In genomic region chr1:134078061-134078795, GRCm38 (mm10) we compare ENCODE assay signal across 8 mouse cellular contexts. TPM values are rescaled to one million over a fixed set of nuclear protein-coding genes. Genes with fewer than 3 reads are reported as not detected.
A peak's percentile ranks its signal among the peaks of the same experiment; 100 is the strongest.
DNase-seq lines count a peak whose midpoint lies in the region; ATAC-seq and TF ChIP-seq lines count a peak whose summit lies in the region.

No protein-coding gene starts in this region.

- no peaks in the 10 kb centered on the region for H3K9me3 ChIP-seq in ES-Bruce4 (replicated peaks; ENCODE audit: control insufficient read depth, insufficient read depth, low read length, poor library complexity, severe bottlenecking)
- H3K9me3 ChIP-seq in embryonic facial prominence, embryonic 13.5 days = no peaks in the 10 kb centered on the region
- H3K9me3 ChIP-seq in hindbrain, embryonic 16.5 days (ENCODE audit: control insufficient read depth, low read length) = no peaks in the 10 kb centered on the region
- no peaks in the 10 kb centered on the region for H3K9me3 ChIP-seq in liver, embryonic 15.5 days (replicated peaks)
- no peaks in the 10 kb centered on the region for H3K9me3 ChIP-seq in neural tube, embryonic 13.5 days

- peak overlapping the region; percentile 84 for H3K4me2 ChIP-seq in embryonic facial prominence, embryonic 13.5 days
- peak overlapping the region; percentile 76 for H3K4me2 ChIP-seq in hindbrain, embryonic 16.5 days (ENCODE audit: low read length)
- H3K4me2 ChIP-seq in liver, embryonic 15.5 days = peak overlapping the region; percentile 90
- H3K4me2 ChIP-seq in neural tube, embryonic 13.5 days = peak overlapping the region; percentile 66

- H3K36me3 ChIP-seq in ES-Bruce4 (ENCODE audit: control insufficient read depth, insufficient read depth, low read length, poor library complexity, severe bottlenecking) = peaks cover 30% of the 10 kb centered on the region
- peaks cover 13% of the 10 kb centered on the region; the same call in 1 of the 2 replicates for H3K36me3 ChIP-seq in embryonic facial prominence, embryonic 13.5 days
- H3K36me3 ChIP-seq in hindbrain, embryonic 16.5 days (ENCODE audit: control insufficient read depth, insufficient read depth, low read length) = no peaks in the 10 kb centered on the region
- H3K36me3 ChIP-seq in liver, embryonic 15.5 days (replicated peaks) = peaks cover 40% of the 10 kb centered on the region
- 0 out of 2 replicates have a peak, but pooled peaks cover 13% of the 10 kb centered on the region for H3K36me3 ChIP-seq in neural tube, embryonic 13.5 days

- WGBS in embryonic facial prominence, embryonic 13.5 days = 13% methylated on average over 19 of the region's 19 CpGs
- 5% methylated on average over 19 of the region's 19 CpGs for WGBS in hindbrain, embryonic 16.5 days
- 3% methylated on average over 19 of the region's 19 CpGs for WGBS in liver, embryonic 15.5 days (ENCODE audit: insufficient replicate concordance)
- WGBS in neural tube, embryonic 13.5 days = 6% methylated on average over 19 of the region's 19 CpGs

- intact Hi-C loops in gastrocnemius, postnatal 36 days (cut with DNase I) = loop anchor here (2.0 kb wide), 1 partner anchor 15 kb away; no protein-coding TSS in a partner anchor

- H3K4me1 ChIP-seq in ES-Bruce4 (ENCODE audit: control insufficient read depth, insufficient read depth, low read length) = peaks cover 4% of the 10 kb centered on the region
- H3K4me1 ChIP-seq in embryonic facial prominence, embryonic 13.5 days = peaks cover 51% of the 10 kb centered on the region
- peaks cover 32% of the 10 kb centered on the region for H3K4me1 ChIP-seq in hindbrain, embryonic 16.5 days (ENCODE audit: control insufficient read depth, insufficient read depth, low read depth, low read length)
- H3K4me1 ChIP-seq in liver, embryonic 15.5 days (replicated peaks) = peaks cover 85% of the 10 kb centered on the region
- peaks cover 71% of the 10 kb centered on the region for H3K4me1 ChIP-seq in neural tube, embryonic 13.5 days (replicated peaks)

- H3K4me3 ChIP-seq in ES-Bruce4 (ENCODE audit: low read depth, low read length) = peak overlapping the region; percentile 86
- peak overlapping the region; percentile 66 for H3K4me3 ChIP-seq in embryonic facial prominence, embryonic 13.5 days
- peak overlapping the region; percentile 70 for H3K4me3 ChIP-seq in hindbrain, embryonic 16.5 days (ENCODE audit: low read length)
- H3K4me3 ChIP-seq in liver, embryonic 15.5 days (replicated peaks) = peak overlapping the region; percentile 84
- peak overlapping the region; percentile 78 for H3K4me3 ChIP-seq in neural tube, embryonic 13.5 days

- ATAC-seq in embryonic facial prominence, embryonic 13.5 days (ENCODE audit: insufficient number of reproducible peaks, insufficient read depth, low FRiP score, low TSS enrichment, low read depth) = no peak
- ATAC-seq in hindbrain, embryonic 16.5 days = no peak; the same call in 1 of the 2 replicates
- peak; percentile 57 for ATAC-seq in liver, embryonic 15.5 days (ENCODE audit: insufficient read depth)
- ATAC-seq in neural tube, embryonic 13.5 days (ENCODE audit: low read depth) = peak; percentile 14; the same call in 1 of the 2 replicates

- no peaks in the 10 kb centered on the region for H3K27me3 ChIP-seq in ES-Bruce4 (ENCODE audit: control insufficient read depth, insufficient read depth, low read length, poor library complexity, severe bottlenecking)
- no peaks in the 10 kb centered on the region for H3K27me3 ChIP-seq in embryonic facial prominence, embryonic 13.5 days
- no peaks in the 10 kb centered on the region for H3K27me3 ChIP-seq in hindbrain, embryonic 16.5 days (replicated peaks; ENCODE audit: control insufficient read depth, insufficient read depth, low read length)
- H3K27me3 ChIP-seq in liver, embryonic 15.5 days = no peaks in the 10 kb centered on the region
- H3K27me3 ChIP-seq in neural tube, embryonic 13.5 days = no peaks in the 10 kb centered on the region

- peak; percentile 28 for DNase-seq in gastrocnemius, postnatal 10 days
- DNase-seq in gastrocnemius, postnatal 36 days = no peak
- DNase-seq in embryo, embryonic 10 days (ENCODE audit: low spot score) = no peak

- H3K27ac ChIP-seq in ES-Bruce4 (ENCODE audit: insufficient read depth, low read length) = no peak overlapping the region
- H3K27ac ChIP-seq in embryonic facial prominence, embryonic 13.5 days = 0 out of 2 replicates have a peak overlapping the region, but pooled peaks have one; percentile 48
- peak overlapping the region; percentile 75 for H3K27ac ChIP-seq in hindbrain, embryonic 16.5 days (ENCODE audit: low read depth, low read length)
- peak overlapping the region; percentile 98 for H3K27ac ChIP-seq in liver, embryonic 15.5 days (replicated peaks)
- H3K27ac ChIP-seq in neural tube, embryonic 13.5 days (replicated peaks) = peak overlapping the region; percentile 85

- TF ChIP-seq CTCF in ES-Bruce4 (IDR thresholded peaks at IDR 0.05; ENCODE audit: low read depth, low read length) = no peak

- H3K9ac ChIP-seq in ES-Bruce4 (ENCODE audit: low read depth, poor library complexity, severe bottlenecking) = peak overlapping the region; percentile 94
- H3K9ac ChIP-seq in embryonic facial prominence, embryonic 13.5 days = peak overlapping the region; percentile 85
- peak overlapping the region; percentile 80 for H3K9ac ChIP-seq in hindbrain, embryonic 16.5 days (ENCODE audit: low read depth, low read length)
- peak overlapping the region; percentile 95 for H3K9ac ChIP-seq in liver, embryonic 15.5 days
- peak overlapping the region; percentile 92 for H3K9ac ChIP-seq in neural tube, embryonic 13.5 days

- no peak for TF ChIP-seq POLR2A in ES-Bruce4 (IDR thresholded peaks at IDR 0.05; ENCODE audit: insufficient read depth, low read length)

- TF ChIP-seq EP300 in ES-Bruce4 (IDR thresholded peaks at IDR 0.05; ENCODE audit: insufficient read depth, low read depth, low read length) = no peak

RNA-seq across cellular contexts. Expression of gene Btg2, which starts 0.7 kb away (rescaled TPM):
- 10 to 100 TPM; 25.0 to 30.4 TPM for total RNA-seq in gastrocnemius, postnatal 10 days (2021)
- total RNA-seq in gastrocnemius, postnatal 36 days (2021) = 10 to 100 TPM; 31.5 to 54.9 TPM
- polyA plus RNA-seq in ES-Bruce4 (2011; ENCODE audit: insufficient read depth, insufficient read length, low read depth, missing spikeins) = 109 and 112 TPM in 2 replicates
- 21.2 and 24.2 TPM in 2 replicates for polyA plus RNA-seq in embryonic facial prominence, embryonic 13.5 days (2015; fragmentation: Nextera tagmentation; extraction: Ambion mirVana)
- 28.0 and 28.5 TPM in 2 replicates for polyA plus RNA-seq in hindbrain, embryonic 16.5 days (2015; fragmentation: Nextera tagmentation; extraction: Ambion mirVana)
- 103 and 108 TPM in 2 replicates for polyA plus RNA-seq in liver, embryonic 15.5 days (2015; fragmentation: Nextera tagmentation; extraction: Ambion mirVana)
- polyA plus RNA-seq in neural tube, embryonic 13.5 days (2015; fragmentation: Nextera tagmentation; extraction: Ambion mirVana) = 49.0 and 55.3 TPM in 2 replicates

RNA-seq across cellular contexts. Expression of gene Chit1, which starts 32.8 kb away (rescaled TPM):
- total RNA-seq in gastrocnemius, postnatal 10 days (2021) = under 1 TPM in 1 of 2 experiments, not detected in 1; 0.16 TPM
- total RNA-seq in gastrocnemius, postnatal 36 days (2021) = not detected
- not detected in 2 replicates for polyA plus RNA-seq in ES-Bruce4 (2011; ENCODE audit: insufficient read depth, insufficient read length, low read depth, missing spikeins)
- not detected in 2 replicates for polyA plus RNA-seq in embryonic facial prominence, embryonic 13.5 days (2015; fragmentation: Nextera tagmentation; extraction: Ambion mirVana)
- 0.15 and 0.73 TPM in 2 replicates for polyA plus RNA-seq in hindbrain, embryonic 16.5 days (2015; fragmentation: Nextera tagmentation; extraction: Ambion mirVana)
- 0.07 and 0.20 TPM in 2 replicates for polyA plus RNA-seq in liver, embryonic 15.5 days (2015; fragmentation: Nextera tagmentation; extraction: Ambion mirVana)
- 0.45 and 0.81 TPM in 2 replicates for polyA plus RNA-seq in neural tube, embryonic 13.5 days (2015; fragmentation: Nextera tagmentation; extraction: Ambion mirVana)

RNA-seq across cellular contexts. Expression of gene Fmod, which starts 41.2 kb away (rescaled TPM):
- 100 to 1,000 TPM; 214 to 221 TPM for total RNA-seq in gastrocnemius, postnatal 10 days (2021)
- total RNA-seq in gastrocnemius, postnatal 36 days (2021) = 10 to 100 TPM; 80.2 to 86.9 TPM
- not detected in 2 replicates for polyA plus RNA-seq in ES-Bruce4 (2011; ENCODE audit: insufficient read depth, insufficient read length, low read depth, missing spikeins)
- polyA plus RNA-seq in embryonic facial prominence, embryonic 13.5 days (2015; fragmentation: Nextera tagmentation; extraction: Ambion mirVana) = 9.6 and 10.1 TPM in 2 replicates
- polyA plus RNA-seq in hindbrain, embryonic 16.5 days (2015; fragmentation: Nextera tagmentation; extraction: Ambion mirVana) = 11.8 and 24.0 TPM in 2 replicates
- polyA plus RNA-seq in liver, embryonic 15.5 days (2015; fragmentation: Nextera tagmentation; extraction: Ambion mirVana) = 2.6 and 3.3 TPM in 2 replicates
- 11.1 and 14.9 TPM in 2 replicates for polyA plus RNA-seq in neural tube, embryonic 13.5 days (2015; fragmentation: Nextera tagmentation; extraction: Ambion mirVana)

Comparison
In these comparisons a context has a peak if more than half of its experiments do, and no peak if none do; other contexts are left out.
1. ATAC-seq: peak in liver, embryonic 15.5 days (single experiment) and neural tube, embryonic 13.5 days (single experiment); none in embryonic facial prominence, embryonic 13.5 days (single experiment) and hindbrain, embryonic 16.5 days (single experiment).
2. Peak in every context shown above with its lines, with median percentiles within 50 percentile points of each other: H3K4me3 ChIP-seq, H3K9ac ChIP-seq and H3K4me2 ChIP-seq.